ENCODE assay signal across 8 mouse cellular contexts in genomic region chr8:121906542-121907512, GRCm38 (mm10). TPM values are rescaled to one million over a fixed set of nuclear protein-coding genes. Genes with fewer than 3 reads are reported as not detected.
A peak's percentile ranks its signal among the peaks of the same experiment; 100 is the strongest.
DNase-seq lines count a peak whose midpoint lies in the region; ATAC-seq and TF ChIP-seq lines count a peak whose summit lies in the region.

No protein-coding gene starts in this region.

- H3K4me3 ChIP-seq in testis, adult 2 months (ENCODE audit: control insufficient read depth, low read depth, low read length): peak overlapping the region; percentile 96
- peak overlapping the region; percentile 55 for H3K4me3 ChIP-seq in forebrain, embryonic 16.5 days (replicated peaks; ENCODE audit: low read length)

- under 1% methylated on average over 72 of the region's 72 CpGs for WGBS in forebrain, embryonic 16.5 days

- H3K4me2 ChIP-seq in forebrain, embryonic 16.5 days (ENCODE audit: low read length): peak overlapping the region; percentile 96

- DNase-seq in testis, postnatal 14 days (ENCODE audit: low spot score): no peak
- DNase-seq in brain, embryonic 14.5 days (ENCODE audit: low read depth): peak; percentile 67
- peak; percentile 5 to 40 for DNase-seq in kidney, postnatal 25 days
- peak; percentile 25 for DNase-seq in lung, postnatal 14 days
- DNase-seq in retina, postnatal 1 day: peak; percentile 69
- no peak for DNase-seq in gastrocnemius, postnatal 10 days

- no peak; the same call in 1 of the 2 replicates for TF ChIP-seq POLR2A in testis, adult 2 months (IDR thresholded peaks at IDR 0.05; ENCODE audit: control insufficient read depth, low read depth, low read length)
- no peak for TF ChIP-seq POLR2A in brain, embryonic 14.5 days (IDR thresholded peaks at IDR 0.05; ENCODE audit: borderline replicate concordance, extremely low read depth, insufficient read depth, insufficient read length, poor library complexity, severe bottlenecking)

- peak; percentile 61 for ATAC-seq in forebrain, embryonic 16.5 days

- H3K27ac ChIP-seq in testis, adult 2 months (ENCODE audit: control insufficient read depth, insufficient read depth, low read depth, low read length): peak overlapping the region; percentile 94
- H3K27ac ChIP-seq in forebrain, embryonic 16.5 days (ENCODE audit: low read length): no peak overlapping the region

- H3K4me1 ChIP-seq in testis, adult 2 months (ENCODE audit: control insufficient read depth, insufficient read depth, low read length): peaks cover 22% of the 10 kb centered on the region
- peaks cover 22% of the 10 kb centered on the region for H3K4me1 ChIP-seq in forebrain, embryonic 16.5 days (replicated peaks; ENCODE audit: control insufficient read depth, insufficient read depth, low read length)

- H3K9ac ChIP-seq in forebrain, embryonic 16.5 days (replicated peaks; ENCODE audit: low read depth, low read length): peak overlapping the region; percentile 65

- no peak for TF ChIP-seq CTCF in testis, adult 2 months (IDR thresholded peaks at IDR 0.05; ENCODE audit: control insufficient read depth, insufficient read depth, insufficient replicate concordance, low read depth, low read length)
- TF ChIP-seq CTCF in brain, embryonic 14.5 days (IDR thresholded peaks at IDR 0.05; ENCODE audit: borderline replicate concordance, extremely low read depth, insufficient read depth, insufficient read length): no peak

- H3K27me3 ChIP-seq in testis, adult 2 months (ENCODE audit: control insufficient read depth, insufficient read depth, low read length): no peaks in the 10 kb centered on the region
- H3K27me3 ChIP-seq in forebrain, embryonic 16.5 days (replicated peaks; ENCODE audit: control insufficient read depth, insufficient read depth, low read length): no peaks in the 10 kb centered on the region

- H3K9me3 ChIP-seq in forebrain, embryonic 16.5 days (ENCODE audit: control insufficient read depth, low read length): no peaks in the 10 kb centered on the region

- no peaks in the 10 kb centered on the region; the same call in 1 of the 2 replicates for H3K36me3 ChIP-seq in testis, adult 2 months (ENCODE audit: control insufficient read depth, insufficient read depth, low read length)
- no peaks in the 10 kb centered on the region for H3K36me3 ChIP-seq in forebrain, embryonic 16.5 days (ENCODE audit: control insufficient read depth, insufficient read depth)

RNA-seq across cellular contexts. Expression of gene Slc7a5, which starts 0.7 kb away (rescaled TPM):
- polyA plus RNA-seq in testis, adult 2 months (2012; rRNA removed): 84.9 and 104 TPM in 2 replicates
- 98.8 and 113 TPM in 2 replicates for polyA plus RNA-seq in brain, embryonic 14.5 days (2012; rRNA removed)
- 44.1 and 47.5 TPM in 2 replicates for polyA plus RNA-seq in forebrain, embryonic 16.5 days (2015; fragmentation: Nextera tagmentation; extraction: Ambion mirVana)
- 10 to 100 TPM in 1 of 2 experiments, 1 to 10 TPM in 1; 8.1 to 10.7 TPM for total RNA-seq in gastrocnemius, postnatal 10 days (2021)

RNA-seq across cellular contexts. Expression of gene Car5a, which starts 37.9 kb away (rescaled TPM):
- not detected in 2 replicates for polyA plus RNA-seq in testis, adult 2 months (2012; rRNA removed)
- 0.14 and 0.44 TPM in 2 replicates for polyA plus RNA-seq in brain, embryonic 14.5 days (2012; rRNA removed)
- 0.50 and 0.72 TPM in 2 replicates for polyA plus RNA-seq in forebrain, embryonic 16.5 days (2015; fragmentation: Nextera tagmentation; extraction: Ambion mirVana)
- not detected for total RNA-seq in gastrocnemius, postnatal 10 days (2021)

RNA-seq across cellular contexts. Expression of gene Banp, which starts 42.7 kb away (rescaled TPM):
- polyA plus RNA-seq in testis, adult 2 months (2012; rRNA removed): 15.6 and 18.6 TPM in 2 replicates
- 114 and 148 TPM in 2 replicates for polyA plus RNA-seq in brain, embryonic 14.5 days (2012; rRNA removed)
- 68.4 and 69.9 TPM in 2 replicates for polyA plus RNA-seq in forebrain, embryonic 16.5 days (2015; fragmentation: Nextera tagmentation; extraction: Ambion mirVana)
- 10 to 100 TPM in 1 of 2 experiments, 1 to 10 TPM in 1; 6.0 to 11.1 TPM for total RNA-seq in gastrocnemius, postnatal 10 days (2021)

Comparison
In these comparisons a context has a peak if more than half of its experiments do, and no peak if none do; other contexts are left out.
1. DNase-seq: peak in brain, embryonic 14.5 days (single experiment), kidney, postnatal 25 days (2 of 2), lung, postnatal 14 days (single experiment) and retina, postnatal 1 day (single experiment); none in testis, postnatal 14 days (single experiment) and gastrocnemius, postnatal 10 days (single experiment).